Mouse (Mus musculus): ENCODE measurements around the gene Caprin1.

Gene Caprin1

DNA sequence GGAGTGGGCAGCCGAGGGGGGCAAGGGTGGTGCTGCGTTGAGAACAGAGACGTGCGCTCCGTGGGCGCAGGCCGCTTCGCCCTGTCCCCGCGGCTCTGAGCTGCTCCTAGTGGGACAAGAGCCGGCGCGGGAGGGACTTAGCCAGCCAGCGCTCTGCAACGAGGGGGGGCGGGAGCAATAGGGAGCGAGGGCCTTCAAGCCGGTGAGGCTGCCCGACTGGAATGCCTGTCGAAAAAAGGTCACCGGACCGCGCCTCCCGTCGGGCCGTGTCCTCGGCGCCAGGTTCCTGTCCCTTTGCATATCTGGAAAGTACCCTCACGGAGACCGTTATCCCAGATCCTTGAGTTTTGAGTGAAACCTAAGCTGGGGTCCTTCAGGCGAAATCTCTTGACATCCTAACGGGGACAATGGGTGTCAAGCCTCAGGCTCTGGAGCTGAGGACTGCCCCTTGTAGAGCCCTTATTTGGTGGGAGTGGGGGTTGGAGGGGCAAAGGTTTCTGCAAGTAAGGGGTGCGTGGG is at the start of gene Caprin1:
Gene Caprin1 (minus strand): TSS at position 159 of the 519 bp plus-strand sequence.
- peak; percentile 96 for DNase-seq

DNA sequence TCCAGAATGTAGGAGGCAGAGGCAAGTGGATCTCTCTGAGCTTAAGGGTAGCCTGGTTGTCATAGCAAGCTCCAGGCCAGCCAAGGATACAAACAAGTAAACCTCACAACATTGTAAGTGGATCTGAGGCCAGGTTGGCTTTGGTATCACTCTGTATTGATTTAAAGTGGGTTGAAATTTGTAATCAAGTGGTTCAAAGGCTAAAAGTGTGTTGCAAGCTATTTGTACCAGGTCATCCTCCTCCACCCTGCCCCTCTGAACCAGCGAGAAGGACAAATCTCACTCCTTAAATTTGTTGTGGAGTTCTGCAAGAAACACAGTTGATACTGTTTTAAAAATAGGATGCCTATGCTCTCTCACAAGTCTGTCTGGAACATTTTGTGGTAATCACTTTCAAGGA is 49.4 kb upstream of the Caprin1 start:
- DNase-seq: no peak

DNA sequence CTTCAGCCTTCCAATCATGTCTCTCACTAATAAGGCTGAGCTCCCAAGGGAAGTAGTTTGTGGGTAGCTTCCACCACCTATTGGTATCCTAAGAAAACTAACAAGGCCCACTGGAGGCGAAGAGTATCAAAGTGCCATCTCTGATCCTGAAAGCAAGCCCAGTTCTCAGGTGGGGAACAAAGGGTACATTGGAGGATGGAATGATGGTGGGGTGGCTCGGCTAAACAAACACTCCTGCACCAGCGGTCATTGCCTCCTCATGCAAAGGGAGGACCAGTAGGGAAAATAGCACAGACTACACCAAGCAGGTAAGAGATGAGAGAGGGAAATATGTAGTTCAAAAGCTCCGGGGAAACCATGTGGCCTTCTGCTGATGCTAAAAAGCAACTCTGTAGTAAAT is 48.8 kb upstream of the Caprin1 start:
- no peak for DNase-seq

DNA sequence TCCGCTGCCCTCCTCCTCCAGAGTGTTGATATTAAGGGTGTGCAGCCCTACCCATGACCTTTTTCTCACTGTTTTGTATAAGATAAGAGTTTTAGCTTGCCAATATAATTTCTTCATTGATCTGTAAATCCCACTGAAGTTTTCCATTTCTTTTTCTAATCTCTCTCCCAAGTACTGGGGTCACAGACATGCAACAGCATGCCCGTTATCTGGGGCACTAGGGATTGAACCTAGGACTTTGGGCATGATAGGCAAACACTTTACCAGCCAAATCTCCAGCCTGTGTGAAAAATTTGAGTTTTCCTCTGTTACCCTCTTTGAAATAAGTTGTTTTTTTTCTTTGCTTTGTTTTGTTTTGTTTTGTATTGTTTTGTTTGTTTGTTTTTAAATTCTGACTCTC is 46.6 kb upstream of the Caprin1 start:
- DNase-seq: no peak

DNA sequence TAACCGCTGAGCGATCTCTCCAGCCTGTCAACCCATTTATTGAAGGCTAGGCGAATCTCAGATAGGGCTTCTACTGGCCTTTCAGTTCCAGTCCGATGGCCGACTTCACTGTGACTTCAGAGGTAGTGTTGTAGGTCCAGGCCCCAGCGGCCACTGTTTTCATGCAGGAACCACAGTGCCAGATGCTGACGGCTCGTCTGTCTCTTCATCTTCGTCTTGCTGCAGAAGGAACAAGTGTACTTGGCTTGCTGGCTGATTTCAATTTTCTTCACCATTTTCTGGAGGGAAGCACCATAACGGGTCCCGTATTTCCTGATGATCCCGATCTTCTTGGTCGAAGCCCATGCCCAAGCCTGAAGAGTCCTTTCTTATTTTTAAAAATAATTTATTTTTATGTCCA is 45.9 kb upstream of the Caprin1 start:
- no peak for DNase-seq

DNA sequence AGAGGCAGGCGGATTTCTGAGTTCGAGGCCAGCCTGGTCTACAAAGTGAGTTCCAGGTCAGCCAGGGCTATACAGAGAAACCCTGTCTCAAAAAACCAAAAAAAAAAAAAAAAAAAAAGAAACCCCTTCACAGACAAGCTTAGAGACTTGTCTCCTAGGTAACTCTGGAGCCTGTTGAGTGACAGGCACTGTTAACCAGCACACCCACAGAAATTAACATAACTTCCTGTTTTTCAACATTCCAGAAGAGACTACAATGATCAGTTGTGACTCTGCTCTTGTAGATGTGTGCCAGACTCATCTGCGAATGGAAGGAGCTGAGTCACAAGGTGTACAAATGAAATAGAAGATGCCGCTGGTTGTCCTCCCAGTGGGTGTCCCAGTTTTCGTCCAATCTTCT is 44.9 kb upstream of the Caprin1 start:
- DNase-seq: no peak

DNA sequence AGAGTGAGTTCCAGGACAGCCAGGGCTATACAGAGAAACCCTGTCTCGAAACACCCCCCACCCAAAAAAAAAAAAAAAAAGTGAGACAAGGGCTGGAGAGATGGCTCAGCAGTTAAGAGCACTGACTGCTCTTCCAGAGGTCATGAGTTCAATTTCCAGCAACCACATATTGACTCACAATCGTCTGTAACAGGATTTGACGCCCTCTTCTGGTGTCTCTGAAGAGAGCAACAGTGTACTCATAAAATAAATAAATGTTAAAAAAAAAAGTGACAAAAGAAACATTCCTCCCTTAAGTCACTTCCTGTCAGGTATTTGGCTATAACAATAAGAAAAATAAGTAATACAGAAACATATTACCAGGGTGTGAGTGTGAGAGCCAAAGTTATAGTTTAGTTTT is 41.0 kb upstream of the Caprin1 start:
- DNase-seq: no peak

DNA sequence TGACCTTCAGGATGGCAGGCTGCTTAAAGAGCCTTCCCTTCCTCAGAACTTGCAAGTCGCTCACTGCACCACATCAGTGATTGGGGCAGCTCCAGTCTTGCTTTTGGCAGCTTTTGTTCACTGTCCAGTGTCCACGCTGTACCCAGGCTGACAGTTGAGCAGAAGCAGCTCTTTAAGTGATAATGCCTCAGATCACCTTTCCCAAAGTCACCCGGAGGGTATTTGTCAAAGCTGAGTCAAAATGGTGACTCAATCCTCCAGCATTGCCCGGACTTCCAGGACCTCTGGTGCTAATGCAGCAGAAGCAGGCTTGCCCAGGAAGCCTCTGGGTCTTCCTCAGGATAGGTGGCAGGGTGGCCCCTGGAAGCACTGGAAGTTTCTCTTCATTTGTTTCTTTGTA is 39.7 kb upstream of the Caprin1 start:
- no peak for DNase-seq

DNA sequence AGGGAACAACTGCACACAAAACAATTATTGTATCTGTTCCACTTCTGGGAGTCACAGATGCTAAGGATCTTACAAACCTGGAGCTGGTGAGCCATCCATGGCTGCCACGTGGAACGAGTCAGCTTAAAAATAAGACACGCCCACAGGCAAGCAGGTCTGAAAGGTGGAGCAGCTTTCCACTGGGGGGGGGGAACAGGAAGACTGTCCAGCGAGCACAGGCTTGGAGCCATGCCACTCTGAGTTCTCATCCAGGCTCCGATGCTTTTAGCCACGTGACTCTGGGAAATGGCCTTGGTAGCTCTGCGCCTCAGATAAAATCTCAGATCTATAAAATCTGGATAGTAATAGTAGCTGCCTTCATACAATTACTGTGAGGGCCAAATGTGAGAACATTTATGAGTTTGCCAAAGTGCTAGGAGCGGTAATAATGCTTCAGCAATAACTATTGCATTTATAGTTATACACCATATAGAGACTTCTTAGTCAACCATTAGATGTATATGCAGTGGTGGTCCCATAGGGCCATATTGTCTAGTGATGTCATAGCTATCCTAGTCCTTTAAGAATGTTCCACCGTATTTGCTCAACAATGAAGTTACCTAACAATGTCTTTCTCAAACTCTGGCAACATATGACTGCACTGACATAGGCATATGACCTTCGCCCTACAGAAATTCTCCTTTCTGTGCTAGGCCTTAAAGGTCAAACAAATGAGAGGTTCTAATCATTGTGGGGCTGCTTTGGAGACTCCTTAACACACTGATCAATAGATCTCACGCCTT is 38.4 kb upstream of the Caprin1 start:
- no peak for DNase-seq

DNA sequence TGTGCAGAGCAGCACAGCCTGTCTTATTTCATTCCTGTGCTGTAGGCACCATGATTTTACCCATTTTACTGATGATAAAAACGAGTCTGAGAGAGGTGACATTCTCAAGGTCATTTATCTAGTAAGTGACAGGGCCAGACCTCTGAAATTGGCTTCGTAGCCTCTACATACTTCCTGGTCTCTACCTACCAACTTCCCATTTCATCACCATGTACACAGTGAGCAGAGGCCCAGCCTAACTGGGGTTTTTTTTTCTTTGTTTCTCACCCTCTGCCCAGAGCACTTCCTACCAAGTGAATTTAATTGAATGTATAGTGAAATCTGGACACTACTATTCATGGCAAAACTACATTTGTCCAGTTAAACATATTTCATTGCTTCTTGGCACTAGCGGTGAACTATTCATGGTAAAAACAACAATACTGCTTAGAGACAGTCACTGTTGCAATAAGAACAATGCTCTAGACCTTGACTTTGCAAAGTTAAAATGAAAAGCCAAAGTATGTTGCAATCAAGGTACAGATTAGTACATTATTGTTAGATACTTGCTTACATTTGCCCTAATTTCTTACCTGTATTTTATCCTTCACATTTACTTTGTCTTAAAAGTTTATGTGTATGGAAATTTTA is 36.5 kb upstream of the Caprin1 start:
- DNase-seq: no peak

DNA sequence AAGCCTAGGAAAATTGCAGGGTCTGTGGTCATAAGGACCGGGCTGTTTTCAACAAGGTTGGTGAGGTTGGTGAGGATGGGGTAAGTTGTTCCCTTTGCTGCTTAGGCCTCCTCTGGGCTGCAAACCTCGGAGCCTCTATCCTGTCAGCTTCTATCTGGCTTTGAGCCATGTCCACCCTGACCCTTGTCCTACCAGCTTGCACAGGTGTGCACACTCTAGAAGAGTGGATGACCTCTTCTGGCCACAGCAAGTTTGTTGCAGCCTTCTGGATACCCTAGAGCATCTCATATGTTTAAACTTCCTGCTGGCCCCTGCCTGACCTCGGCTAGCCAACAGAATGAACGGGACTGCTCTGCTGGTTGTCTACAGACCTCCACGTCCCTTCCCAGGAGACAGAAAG is 35.5 kb upstream of the Caprin1 start:
- no peak for DNase-seq

DNA sequence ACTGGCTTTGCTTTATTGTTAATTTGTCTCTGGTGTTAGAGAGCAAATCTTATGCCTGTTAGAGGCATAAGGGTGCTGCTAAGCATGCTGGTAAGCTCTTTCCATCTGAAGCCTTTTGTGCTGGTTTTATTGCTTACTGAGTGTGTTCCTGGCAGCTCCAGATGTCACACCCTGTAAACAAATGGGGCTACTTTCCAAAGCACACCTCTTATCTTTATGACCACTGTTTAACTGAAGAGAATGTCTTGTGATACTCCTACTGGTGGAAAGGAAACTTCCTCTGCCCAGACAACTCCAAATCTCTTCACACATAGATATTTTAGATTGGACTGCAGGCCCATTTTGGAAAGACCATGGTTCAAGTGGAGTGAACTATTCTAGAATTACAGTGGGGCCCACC is 31.5 kb upstream of the Caprin1 start:
- no peak for DNase-seq

DNA sequence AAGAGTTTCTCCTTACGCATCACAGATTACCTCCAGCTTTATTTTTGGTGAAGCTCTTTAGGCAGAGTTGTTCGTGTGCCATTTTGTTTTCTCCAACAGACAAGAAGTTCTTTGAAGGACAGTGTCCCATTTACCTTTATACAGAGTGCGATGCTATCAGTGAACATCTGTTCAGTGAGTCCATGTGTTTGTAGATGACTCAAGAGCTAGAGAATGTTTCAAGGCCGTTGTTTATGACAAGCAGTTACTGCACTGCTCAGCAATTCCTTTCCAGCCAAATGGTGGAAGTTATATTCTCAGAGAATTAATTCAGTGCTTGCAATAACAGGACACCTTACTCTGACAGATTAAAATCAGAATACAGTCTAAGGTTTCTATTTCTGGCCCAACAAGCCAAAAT is 27.5 kb upstream of the Caprin1 start:
- DNase-seq: no peak

DNA sequence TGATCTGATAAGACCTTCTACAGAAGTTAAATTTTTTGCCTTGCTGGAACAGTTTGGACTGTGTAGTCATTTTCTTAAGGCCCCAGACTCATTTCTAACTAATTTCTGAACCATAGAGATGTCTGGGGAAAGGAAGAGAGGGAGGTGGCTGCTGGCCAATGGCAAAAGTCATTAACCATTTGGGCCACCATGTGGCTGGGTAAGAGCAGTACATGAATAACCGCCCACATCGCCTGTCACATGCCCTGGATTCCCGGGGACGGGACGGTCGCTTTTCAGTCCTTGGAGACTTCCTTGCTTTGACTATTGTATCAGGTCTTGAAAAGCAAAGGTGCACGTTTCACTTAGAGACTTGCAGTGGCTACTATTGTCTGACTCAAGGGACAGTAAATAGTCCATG is 25.1 kb upstream of the Caprin1 start:
- no peak for DNase-seq

DNA sequence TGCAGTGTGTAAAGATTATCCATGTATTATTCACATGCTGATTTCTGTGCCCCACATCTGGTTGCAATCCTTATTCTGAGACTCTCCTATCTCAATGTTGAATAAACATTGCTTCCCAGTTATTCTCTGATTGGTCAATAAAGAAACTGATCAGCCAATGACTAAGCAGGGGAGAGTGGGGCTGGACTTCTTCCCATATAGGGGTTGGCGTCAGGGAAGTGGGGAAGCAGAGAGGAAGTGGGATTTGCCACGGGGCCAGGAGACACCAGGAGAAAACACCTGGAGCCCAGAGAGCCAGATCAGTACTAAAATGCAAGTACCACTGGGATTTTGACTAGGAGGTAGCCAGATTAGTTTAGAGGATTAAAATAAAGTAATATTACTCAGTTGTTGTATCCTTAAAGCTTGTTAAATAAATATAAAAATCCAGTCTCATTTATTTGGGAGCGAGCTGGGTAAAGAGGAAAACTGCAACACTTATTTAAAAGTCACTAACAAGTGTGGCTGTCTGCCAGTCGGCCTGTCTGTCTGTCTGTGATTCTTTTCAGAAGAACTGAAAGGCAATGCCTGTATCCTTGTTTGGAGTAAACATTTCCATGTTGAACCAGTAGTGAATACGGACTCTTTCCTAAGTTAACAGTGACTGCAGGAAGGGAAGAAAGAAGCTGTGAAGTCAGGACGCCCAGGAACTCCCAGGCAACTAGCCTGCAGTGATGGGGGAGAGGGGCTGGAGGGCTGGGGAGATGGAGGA is 19.9 kb upstream of the Caprin1 start:
- peak; percentile 36 for DNase-seq

DNA sequence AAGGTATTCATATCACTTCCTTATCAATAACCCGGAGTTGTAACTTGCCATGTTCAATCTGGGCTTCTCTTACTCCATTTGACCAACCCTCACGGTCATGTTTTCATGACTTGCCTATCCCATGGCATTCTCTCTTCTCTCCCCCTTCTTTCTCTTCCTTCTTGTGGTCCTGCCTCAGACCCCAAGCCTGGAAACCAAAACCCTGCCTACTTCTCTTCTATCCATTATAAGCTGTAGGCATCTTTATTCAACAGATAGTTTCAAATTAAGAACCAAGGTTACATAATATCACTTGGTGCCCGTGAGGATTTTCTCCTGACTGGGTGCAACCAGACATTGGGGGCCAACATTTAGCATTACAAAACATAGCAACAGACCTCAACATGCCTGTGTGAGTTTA is 18.5 kb upstream of the Caprin1 start:
- DNase-seq: no peak

DNA sequence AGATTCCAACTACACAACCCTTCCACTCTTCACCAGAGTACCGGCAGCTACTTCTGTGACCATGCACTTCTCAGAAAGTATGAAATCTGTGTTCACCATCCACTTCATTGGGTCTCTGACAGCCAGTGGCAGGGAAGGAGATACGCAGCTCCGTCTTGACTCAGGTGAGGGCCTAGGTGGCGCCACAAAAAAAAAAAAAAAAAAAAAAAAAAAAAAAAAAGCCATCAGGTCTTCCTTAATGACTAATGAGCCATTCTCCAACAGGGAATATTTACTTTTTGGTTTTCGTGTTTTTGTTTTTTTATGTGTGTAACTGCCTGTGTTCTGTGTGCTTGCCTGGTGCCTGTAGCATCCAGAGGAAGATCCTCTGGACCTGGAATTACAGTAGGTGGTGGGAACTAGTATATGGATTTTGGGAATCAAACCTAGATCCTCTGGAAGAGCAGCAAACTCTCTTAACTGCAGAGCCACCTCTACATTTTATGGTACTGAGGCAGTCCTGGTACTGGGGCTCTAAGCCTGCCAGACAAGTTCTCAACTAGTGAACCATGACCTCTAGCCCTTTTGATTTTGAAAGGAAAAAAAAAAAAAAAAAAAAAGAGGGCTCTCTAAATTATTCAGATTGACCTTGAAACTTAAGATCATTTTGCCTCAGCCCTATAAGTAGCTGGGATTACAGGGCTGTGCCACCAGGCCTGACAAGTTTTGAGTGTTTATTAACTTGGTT is 14.2 kb upstream of the Caprin1 start:
- DNase-seq: no peak

DNA sequence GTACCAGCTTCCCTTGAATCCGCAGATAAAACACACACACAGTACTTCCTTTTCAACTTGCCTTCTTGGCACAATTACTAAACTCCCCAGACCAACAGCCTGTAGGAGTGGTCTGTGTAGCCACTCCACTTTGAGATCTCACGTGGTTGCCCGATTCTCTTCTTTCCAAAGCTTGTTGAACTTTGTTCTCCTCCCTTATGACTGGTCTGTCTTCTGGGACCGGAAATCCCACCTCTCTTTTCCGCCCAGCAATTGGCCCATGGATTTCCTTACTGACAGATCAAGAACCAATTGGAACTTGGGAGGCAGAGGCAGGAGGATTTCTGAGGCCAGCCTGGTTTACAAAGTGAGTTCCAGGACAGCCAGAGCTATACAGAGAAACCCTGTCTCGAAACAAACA is 13.0 kb upstream of the Caprin1 start:
- no peak for DNase-seq

DNA sequence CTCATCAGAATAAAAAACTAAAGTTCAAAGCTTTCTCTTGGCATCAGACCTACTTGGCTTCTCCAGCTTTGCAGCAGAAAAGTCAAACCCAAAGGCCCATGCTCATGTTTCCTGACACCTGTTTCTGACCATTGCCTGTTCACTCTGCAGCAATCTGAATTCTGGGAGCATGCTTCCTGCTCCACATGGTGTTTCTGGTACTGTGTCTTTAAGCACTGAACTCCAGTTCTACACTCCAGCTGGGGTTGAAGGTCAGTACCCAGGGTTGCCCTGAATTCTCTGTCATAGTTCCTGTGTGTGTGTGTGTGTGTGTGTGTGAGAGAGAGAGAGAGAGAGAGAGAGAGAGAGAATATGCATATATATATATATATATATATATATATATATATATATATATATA is 11.0 kb upstream of the Caprin1 start:
- DNase-seq: no peak

DNA sequence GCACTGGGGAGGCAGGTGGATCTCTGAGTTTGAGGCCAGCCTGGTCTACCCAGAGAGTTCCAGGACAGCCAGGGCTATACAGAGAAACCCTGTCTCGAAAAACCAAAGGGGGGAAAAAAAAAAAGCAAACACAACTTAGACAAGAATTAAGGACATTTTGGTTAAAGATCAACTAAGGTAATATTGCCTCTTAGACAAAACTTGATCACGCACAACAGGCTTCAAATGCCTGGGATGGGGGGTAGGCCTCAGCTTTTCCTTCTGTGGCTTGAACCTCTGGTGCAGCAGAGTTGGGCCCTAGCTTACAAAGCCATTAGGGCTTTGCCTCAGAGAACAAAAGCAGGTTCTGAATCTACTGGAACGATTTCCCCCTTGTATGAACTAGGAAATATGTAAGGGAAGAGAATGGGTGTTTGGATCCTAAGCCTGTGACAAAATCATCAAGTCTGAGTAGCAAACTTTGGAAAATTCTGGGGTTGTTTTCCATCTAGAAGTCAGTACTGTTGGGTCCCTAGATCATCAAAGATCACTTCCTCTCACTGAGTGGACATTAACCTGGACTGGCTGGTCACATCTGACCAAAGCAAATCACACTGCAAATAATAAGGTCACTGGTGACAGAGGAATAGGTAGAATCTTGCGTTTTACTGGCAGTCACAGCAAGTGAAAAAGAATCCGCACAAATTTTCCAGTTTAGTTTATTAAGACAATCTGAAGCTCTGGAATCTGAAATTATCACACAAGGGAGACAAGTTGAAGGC is 6.5 kb upstream of the Caprin1 start:
- DNase-seq: no peak

DNA sequence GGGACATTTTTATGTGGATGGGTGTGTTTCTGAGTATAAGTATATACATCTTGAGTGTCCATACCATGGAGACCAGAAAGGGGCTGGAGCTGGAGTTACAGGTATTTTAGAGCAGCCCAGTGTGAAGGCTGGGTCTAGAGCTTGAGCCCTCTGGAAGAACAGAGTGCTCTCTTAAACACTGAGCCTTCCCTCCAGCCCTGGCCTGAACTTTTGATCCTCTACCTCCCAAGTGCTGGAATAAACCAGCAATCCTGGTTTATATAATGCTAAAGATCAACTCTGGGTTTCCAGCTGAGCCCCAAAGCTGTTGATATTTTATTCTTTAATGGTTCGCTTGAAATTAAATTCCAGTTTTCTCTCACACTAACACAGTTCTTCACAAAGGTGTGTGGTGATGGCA is 5.0 kb upstream of the Caprin1 start:
- DNase-seq: no peak

DNA sequence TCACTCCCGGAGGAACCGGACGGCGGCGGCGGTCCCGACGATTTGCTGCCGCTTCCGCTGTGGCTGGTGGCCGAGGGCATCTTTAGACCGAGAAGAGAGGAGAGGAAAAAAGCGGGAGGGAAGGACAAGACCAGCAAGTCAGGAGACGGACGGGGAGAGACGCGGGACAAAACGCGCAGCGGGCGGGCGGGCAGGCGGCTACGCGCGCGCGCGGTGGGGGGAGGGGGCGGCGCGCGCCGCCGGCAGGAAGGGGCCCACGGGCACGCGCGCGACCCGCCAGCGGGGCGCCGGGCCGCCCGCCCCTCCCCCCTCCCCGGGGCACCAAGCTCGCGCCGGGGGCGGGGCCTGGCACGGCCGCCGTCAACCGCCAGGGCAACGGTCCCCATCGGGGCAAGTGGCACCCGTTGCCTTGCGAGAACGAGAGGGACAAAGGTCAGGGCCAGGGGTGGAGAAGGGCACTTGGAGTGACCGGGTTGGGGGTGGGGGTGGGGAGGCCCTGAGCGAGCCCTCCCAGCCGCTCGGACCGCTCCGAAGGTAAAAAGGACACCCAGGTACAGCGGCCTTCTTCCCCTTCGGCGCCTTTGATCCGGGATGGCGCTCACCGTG is 485 bp downstream of the Caprin1 start:
- DNase-seq: peak; percentile 81
